Mouse (Mus musculus) left cerebral cortex, postnatal 14 days (tissue): Measurements from ENCODE around the gene Kif1b. TPM values are rescaled to one million over a fixed set of nuclear protein-coding genes. Genes with fewer than 3 reads are reported as not detected.

Experiments
- DNase-seq, 2 experiments: peaks; one replicate each; pipeline ENCODE4 v3.0.0; 2021 to 2022; ENCODE audit warnings: low spot score in 2 of 2, mixed read lengths in 1 of 2
- intact Hi-C: fragments of 180-260 bp; cut with DNase I; formaldehyde crosslinking; loops from one replicate; pipeline ENCODE4 v1.15.1; 2025
- total RNA-seq, 2 experiments: library from RNA; stranded (reverse); gene quantifications; 2 replicates each; pipeline ENCODE4 v1.2.3; 2021

The Kif1b gene
- total RNA-seq, 2 experiments from 2014 or later = 412 to 453 TPM

DNA sequence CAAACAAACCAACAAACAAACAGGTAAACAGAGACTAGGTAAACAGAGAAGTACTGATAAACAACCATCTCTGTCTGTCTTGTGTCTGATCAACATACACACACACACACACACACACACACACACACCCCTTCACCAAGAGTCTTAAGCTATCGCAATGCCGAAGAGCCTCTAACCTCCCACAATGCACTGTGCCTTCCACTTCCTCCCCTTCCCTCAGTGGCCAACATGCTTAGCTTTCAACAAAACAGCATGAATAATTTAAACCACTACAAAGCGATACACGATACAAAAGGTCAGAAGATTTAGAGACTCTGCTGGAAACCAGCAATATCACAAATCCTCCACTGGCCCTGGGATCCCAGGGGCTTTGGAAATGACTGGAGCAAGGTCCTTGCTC lies 14.8 kb upstream of the Kif1b start:
- intact Hi-C loops = no loop called here
- no peak for DNase-seq

DNA sequence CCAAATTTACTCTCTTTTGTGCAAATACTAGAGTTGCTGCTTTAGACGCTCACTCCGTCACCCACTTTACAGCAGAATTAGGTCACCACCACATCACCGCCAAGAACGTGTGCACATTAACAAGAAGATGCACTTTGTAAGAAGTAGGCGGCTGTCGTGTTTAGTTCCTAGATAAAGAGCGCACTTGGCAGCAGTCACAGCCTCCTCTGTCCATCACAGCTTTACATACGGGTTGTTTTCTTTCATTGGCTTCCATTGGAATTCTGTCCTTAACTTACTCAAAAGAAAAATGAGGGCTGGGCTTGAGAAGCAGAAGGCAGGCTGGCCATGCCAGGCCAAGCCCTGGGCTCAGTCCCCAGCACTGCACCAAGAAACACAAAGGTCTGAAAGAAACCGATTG lies 11.6 kb upstream of the Kif1b start:
- intact Hi-C loops = no loop called here

DNA sequence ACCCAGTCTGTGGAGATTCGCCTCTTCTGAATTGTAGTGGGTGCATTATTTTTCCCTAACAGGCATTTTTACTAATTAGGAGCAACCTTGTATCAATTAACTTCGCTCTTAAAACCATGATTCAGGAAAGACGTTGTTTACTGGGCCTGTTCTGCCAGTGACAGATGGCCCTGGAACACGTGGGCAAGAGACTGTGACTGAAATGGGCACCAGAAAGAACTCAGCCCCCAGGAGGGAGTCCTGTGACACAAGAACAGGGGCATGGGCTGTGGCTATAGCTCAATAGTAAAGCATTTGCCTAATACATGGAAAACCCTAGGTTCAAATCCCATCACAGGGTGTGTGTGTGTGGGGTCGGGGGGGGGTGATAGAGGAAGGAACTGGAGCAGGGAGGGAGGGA lies 9.9 kb upstream of the Kif1b start:
- intact Hi-C loops = no loop called here
- DNase-seq = no peak

More for the DNA sequence above, 11.6 kb upstream of the Kif1b start:
- DNase-seq = peak; percentile 36 to 76

DNA sequence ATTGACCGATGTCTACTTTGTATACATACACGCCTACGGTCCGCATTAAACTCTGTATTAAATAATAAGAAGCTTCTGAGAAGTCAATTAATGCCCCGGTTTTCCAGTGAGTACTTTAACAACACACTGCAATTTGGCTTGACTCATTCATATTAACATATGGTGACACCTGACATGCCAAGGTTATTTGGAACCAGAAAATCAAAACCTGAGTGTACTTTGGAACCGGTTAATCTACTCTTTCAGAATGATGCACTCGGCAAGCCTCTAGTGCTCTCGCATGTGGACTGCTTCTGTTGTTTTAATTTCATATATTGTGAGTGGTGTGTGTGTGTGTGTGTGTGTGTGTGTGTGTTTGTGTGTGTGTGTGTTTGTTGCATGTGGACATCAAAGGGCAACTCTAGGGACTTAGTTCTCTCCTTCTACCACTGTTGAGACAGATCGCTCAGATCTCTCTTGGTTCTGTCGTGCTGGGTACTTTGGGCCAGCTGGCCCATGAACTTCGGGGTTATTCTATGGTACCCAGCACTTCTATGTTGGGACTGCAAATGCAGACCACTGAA lies 6.9 kb upstream of the Kif1b start:
- intact Hi-C loops = no loop called here
- no peak for DNase-seq

DNA sequence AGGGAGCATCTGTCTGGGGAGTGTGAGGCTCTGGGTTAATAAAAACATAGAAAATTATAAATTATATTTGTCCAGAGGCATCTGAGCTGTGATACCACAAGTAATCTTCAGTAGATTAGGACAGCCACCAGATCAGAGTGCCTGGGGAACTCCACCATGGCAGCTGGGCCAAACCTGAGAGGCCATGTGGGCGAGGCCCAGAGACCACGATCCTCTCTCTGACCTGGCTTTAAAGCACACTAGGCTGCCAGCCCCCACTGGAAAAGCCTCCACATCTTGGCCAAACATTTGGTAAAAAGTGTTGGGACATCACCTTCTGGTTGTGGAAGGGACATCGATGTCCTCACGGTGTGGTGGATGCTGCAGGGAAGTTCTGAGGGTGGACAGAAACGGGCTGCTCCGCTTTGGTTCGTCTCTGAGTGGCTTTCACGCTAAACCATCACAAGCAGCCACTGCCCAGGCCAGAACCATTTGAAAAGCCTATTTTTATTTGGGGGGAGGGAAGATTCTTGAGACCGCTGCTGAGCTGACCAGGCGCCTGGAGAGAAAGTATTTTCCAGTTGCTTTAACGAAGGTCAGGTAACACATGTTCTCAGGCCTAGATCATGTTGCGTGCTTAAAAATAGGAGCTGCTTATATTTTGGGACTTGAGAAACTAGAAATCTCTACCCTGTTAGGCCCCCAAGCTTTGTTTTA lies 6.2 kb upstream of the Kif1b start:
- intact Hi-C loops = no loop called here
- DNase-seq = no peak

DNA sequence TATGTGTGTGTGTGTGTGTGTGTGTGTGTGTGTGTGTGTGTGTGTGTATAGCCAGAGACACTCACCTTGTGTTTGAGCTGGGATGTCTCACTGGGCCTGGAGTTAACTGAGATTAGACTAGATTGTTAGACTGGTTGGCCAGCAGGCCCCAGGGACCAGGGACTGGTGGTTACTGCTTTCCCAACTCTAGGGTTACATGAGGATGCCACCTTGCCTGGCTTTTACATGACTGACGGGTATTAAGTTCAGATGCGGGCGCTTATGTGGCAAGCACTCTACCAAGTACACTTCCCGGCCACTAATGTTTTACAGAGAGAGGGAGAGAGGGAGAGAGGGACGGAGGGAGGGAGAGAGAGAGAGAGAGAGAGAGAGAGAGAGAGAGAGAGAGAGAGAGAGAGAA lies 4.5 kb upstream of the Kif1b start:
- no peak for DNase-seq
- intact Hi-C loops = no loop called here

DNA sequence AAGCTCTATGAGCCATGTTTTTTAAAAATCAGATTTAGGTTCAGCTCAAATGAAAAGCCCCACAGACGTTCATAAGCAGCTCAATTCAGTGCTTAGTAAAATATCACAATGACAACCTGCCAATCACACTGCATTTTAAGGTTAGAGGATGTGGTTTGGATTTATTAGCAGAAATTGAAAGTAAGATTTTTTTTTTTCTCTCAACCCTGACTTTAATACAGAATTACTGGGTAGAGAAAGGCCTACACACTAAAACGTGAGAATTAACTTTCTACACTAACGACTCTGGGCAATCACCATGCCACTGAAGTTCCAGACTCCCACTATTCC lies 963 bp upstream of the Kif1b start:
- intact Hi-C loops = loop anchor here (5.0 kb wide), 1 partner anchor 41 kb away; no protein-coding TSS in a partner anchor
- no peak for DNase-seq

DNA sequence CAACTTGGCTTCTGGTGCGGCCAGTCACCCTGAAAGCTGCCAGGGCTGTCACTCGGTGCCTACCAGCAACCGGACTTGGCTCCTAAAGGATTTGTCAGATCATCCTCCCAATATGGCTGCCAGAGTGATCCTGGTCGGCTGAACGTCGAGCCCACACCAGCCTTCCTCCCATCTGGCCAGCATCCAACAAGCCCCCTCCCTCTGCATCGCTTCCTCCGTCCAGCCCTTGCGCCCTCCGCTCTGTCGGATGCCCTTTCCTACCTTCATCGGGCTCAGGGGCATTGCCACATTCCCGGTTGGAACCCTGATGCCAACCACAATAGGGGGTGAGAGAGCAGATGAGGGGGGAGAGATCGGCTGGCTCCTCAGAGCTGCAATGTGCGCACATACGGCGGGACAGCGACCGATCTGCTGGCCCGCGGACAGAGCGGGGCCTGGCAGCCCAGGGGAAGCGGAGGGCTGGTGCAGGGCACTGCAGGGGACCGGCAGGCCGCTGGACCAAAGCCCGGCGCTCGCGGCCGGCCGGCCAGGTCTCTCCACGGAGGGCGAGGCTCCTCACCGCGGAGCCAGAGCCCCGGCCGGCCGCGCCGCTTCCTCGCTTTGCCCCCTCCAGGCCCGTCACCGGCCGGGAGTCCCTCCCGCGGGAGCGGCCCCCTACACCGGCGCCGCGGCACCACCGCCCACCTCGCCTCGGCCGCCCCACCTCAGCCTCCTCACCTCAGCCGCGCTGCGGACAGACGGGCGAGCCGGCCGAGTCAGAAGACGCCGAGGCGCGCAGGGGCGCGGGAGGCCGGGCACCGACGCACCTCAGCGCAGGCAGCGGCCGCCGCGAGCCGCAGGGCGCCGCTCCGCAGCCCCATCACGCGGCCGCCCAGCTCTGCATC lies 539 bp downstream of the Kif1b start:
- intact Hi-C loops = loop anchor here (5.0 kb wide), 1 partner anchor 40 kb away; no protein-coding TSS in a partner anchor

DNA sequence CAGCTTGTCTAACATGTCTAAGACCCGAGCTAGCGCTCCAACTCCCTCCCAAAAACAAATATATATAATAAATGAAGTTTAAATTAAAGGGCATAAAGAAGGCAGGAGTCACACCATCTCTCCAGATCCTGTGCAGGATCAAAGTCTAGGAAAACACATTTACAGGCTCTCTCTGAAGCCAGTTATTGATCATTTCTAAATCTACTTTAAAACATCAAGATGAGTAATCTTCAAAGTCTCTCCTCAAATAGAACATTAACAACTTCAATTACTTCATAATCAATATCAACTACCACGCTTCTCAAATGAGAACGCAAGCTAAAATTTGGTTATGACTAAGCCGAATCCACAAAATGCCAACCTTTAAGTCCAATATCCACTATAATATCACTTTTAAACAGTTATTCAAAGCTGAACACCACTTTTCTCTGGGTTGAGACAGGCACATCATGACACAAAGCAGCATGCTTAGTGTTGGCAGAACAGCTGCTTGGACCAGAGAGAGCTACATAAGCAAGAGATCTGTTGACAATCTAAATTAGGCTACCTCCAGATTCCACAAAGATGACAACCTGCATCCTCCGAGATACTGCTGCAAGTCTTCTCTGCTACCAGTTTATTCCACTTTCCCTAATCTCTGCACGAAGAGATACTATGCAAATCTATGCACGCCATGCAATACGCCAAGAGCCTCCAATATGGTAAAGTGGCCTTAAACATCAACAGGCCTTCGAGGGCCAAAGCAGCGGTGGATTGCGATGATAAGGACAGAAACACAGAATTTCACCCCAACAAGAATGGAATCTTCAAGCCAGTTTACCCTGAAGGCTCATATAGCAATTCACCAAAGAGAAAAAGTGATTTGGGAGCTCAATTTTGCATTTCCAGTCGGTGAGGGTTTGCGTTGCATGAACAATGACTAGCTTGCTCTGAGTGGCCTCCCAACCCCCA lies 1.5 kb downstream of the Kif1b start:
- intact Hi-C loops = loop anchor here (5.0 kb wide), 1 partner anchor 39 kb away; no protein-coding TSS in a partner anchor
- DNase-seq = no peak

More for the DNA sequence above, 539 bp downstream of the Kif1b start:
- peak; percentile 59 to 78 for DNase-seq

DNA sequence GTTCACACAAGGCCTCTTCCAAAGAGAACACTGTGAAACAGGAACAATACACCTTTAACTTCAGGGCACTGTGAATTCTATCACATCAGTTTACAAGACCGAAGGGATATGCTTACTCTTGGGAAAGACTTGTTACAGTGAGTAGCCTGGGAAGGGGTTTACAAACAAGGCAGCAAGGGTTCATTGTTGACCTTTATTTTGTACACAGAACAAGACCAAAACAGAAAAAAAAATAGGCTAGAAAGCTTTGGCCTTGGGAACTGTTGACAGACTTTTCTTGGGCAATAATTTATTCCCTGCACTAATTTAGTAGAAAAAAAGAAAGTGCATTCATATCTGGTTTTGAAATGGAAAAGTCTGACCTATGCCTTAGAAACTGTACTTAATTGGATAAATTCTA lies 3.0 kb downstream of the Kif1b start:
- DNase-seq = no peak
- intact Hi-C loops = no loop called here

DNA sequence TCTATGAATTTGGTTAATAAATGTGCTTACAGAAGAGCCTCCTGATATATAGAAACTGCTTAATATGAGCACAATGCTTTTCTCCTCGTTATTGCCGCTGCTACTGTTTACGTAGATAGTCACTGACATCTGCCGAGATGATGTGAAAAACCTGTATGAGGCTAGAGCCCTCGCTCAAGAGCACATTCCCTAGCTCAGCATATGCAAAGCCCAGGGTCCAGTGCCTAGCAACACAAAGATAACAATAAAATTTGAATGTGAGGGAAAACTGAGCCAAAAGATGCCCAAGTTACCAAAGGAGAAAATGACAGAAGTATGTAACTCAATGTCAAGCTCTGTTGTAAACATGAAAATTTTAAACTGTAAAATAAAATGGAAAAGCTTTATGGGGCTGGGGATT lies 4.0 kb downstream of the Kif1b start:
- DNase-seq = no peak
- intact Hi-C loops = no loop called here

DNA sequence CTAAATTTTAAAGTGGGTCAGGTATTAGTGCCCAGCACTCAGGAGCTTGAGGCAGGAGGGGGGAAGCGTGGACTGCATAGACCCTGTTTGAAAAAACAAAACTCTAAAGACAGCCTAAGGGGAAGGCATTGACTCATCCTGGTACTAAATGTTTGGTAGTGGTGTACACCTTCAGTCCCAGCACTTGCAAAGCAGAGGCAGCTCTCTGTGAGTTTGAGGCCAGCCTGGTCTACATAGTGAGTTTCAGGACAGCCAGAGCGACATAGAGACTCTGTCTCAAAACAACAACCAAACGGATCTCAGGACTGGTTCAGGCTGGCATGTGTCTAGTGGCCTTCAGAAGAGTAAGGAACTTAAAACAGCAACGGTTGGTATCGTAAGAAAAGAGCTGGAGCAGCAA lies 4.7 kb downstream of the Kif1b start:
- intact Hi-C loops = no loop called here
- DNase-seq = no peak

DNA sequence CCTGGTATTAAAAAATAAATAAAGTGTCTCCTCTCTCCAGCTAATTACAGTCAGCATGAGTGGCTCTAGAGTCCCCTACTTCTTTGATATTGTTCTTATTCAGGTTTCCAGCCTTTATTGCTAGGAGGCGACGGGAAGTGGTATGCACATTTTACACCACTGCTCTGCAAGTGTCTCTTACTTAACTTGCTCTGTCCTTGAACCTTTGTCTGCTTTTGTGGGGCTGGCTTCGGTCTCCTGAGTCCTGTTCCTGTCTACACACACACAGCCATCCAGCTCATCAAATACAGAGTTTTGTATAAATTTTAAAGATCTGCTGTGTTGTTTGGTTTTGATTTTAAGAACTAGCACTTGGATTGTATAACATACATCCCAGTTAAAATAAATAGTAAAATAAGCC lies 5.4 kb downstream of the Kif1b start:
- intact Hi-C loops = no loop called here
- no peak for DNase-seq

DNA sequence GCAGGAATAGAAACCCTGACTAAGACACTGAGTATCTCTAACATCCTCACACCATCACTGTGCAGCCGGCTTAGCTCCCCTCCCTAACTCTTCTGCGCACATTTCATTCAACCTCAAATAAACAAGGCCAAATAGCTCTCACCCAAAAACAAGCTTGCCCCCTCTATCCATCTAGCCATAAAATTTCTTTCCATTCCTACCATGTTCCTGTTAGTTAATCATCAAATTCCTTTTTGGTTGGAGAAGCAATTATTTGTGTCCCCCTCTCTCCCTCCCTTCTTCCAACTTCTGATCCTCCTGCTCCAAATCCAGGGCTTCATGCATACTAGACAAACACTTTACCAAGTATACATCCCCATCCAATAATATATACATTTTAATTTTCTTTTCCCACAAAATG lies 11.0 kb downstream of the Kif1b start:
- no peak for DNase-seq
- intact Hi-C loops = no loop called here

DNA sequence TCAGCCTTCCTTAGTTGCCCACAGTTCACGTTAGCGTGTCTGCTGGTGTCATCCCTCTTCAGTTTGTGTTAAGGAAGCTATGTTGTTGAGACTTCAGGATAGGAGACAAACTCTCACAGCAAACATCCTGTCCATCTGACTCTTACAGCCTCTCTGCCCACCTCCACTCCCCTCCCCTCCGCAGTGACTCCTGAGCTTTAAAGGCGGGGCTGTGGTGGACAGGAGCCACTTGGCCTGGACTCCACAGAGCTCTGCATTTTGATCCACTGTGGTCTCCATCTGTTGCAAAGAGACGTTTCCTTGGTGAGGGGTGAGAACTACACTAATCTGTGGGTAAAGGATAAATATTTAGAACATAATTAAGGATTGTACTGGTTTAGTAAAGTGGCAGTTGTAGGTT lies 14.5 kb downstream of the Kif1b start:
- intact Hi-C loops = no loop called here

DNA sequence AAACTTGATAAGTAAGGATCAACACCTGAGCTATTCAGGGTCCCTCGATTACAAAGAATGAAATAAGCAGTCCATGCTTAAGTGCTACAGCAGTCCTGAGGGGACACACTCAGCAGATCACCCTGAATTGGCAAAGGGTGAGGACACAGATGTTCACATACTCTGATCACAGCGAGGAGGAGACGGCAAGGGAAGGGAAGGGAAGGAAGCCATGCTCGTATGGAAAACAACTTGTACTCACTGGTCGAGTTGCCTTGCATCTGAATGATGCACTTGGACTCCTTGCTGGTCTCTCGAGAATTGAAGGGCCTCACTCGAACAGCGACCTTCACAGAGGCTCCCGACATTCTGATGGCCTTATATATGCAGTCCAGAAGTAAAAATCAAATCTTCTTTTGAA lies 16.4 kb downstream of the Kif1b start:
- intact Hi-C loops = no loop called here
- DNase-seq = no peak

More for the DNA sequence above, 14.5 kb downstream of the Kif1b start:
- DNase-seq = no peak

DNA sequence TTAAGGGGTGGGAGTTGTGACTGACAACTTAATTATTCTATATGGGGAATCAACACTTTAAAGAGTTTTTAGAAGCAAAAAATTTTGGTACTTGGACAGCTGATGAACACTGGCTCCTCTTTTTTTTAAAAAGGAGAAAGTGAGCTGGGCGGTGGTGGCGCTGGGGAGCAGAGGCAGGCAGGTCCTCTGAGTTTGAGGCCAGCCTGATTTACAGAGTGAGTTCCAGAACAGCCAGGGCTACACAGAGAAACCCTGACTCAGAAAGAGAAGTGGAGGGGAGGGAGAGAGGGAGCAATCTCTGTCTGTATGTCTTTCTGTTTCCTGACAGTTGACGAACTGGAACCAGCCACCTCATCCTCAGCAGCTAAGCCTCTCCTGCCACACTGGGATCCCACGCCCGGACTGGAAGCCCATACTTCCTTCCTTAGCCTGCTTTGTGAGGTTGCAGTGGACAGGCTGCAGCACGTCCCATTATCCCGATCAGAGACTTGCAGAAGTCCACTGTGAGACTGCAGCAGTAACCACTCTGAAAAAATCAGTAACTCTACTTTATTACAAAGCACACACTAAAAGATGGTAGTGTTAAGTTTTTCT lies 17.2 kb downstream of the Kif1b start:
- intact Hi-C loops = no loop called here
- DNase-seq = no peak

DNA sequence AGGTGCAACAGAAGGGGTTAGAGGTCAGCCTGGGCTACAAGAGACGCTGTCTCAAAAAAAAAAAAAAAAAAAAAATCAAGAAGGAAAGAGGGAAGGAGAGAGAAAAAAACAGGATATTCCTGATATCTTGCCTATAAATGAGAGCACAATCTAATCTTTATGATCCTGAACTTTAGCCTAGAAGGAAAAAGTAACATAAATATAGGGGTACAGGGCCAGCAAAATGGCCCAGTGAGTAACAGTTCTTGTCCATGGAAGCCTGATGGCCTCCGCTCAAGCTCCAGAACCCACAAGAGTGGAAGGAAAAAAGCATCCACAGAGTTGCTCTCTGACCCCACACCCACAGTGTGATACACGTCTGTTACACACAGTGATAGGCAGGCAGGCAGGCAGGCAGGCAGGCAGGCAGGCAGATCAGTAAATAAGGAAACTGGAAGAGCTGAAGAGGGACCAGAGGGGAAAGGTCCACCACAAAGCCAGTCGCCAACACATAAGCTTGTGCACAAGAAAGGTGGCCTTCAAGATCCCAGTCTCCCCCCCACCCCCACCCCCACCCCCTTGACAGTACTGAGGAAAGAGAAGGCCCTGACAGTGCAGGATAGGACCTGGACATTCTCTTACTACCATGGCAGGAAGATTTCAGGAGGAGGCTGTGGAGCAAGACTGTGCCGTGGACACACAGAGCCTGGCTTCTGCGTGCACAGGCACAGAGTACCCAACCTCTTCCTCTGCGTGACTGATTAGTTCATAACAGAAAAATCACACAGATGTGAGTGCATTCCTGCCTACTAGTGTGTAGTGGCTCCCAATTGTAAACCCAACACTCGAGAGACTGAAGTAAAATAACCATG lies 21.0 kb downstream of the Kif1b start:
- DNase-seq = no peak
- intact Hi-C loops = no loop called here
